Mouse (Mus musculus) bone marrow macrophage, adult 2 months (primary cell): ENCODE measurements at regions not wholly inside any gene's neighbourhood (a gene's known extent, or its start where the extent isn't known, plus 50 kb on each side); places are given as distances from the start of the nearest gene placed in this dataset.

ENCODE experiments used
- H3K27ac ChIP-seq: 2 replicates; pipeline ENCODE4 v1.5.1; 2012; ENCODE audit warnings: low read depth, low read length; ENCODE audit not compliant: insufficient read depth
- H3K4me1 ChIP-seq: 2 replicates; pipeline ENCODE4 v1.6.1; 2012; ENCODE audit warnings: low read length; ENCODE audit not compliant: control insufficient read depth, insufficient read depth
- H3K4me3 ChIP-seq: 2 replicates; pipeline ENCODE4 v1.5.1; 2012; ENCODE audit warnings: mild to moderate bottlenecking, low read length, moderate library complexity; ENCODE audit not compliant: insufficient read depth
- CTCF ChIP-seq: IDR thresholded peaks from 2 replicates; pipeline ENCODE4 v1.5.1; 2012; ENCODE audit warnings: low read depth, mild to moderate bottlenecking, low read length, moderate library complexity
- POLR2A ChIP-seq: IDR thresholded peaks from 2 replicates; pipeline ENCODE4 v1.6.1; 2012; ENCODE audit warnings: mild to moderate bottlenecking, low read depth, low read length, borderline replicate concordance

DNA sequence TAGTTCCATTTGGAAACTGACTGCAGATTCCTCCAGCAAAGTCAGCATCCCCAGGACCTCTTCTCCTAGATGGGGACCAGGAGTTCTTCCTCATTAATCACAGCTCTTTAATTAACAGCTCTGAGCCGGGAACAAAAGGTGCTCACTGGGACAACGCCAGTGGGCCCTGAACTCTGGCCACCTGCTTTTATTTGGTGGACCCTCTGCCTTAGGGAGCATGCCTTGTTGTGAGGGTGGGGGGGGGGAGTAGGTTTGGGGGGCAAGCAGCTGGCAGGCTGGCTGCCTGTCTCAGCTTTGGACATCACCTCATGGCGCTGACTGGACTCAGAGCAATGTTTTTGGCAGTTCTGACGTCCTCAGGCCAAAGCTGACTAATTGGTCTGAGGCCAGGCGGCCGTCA lies 154.8 kb downstream of the Dhx35 start:
- TF ChIP-seq CTCF (no peak), POLR2A (no peak)

DNA sequence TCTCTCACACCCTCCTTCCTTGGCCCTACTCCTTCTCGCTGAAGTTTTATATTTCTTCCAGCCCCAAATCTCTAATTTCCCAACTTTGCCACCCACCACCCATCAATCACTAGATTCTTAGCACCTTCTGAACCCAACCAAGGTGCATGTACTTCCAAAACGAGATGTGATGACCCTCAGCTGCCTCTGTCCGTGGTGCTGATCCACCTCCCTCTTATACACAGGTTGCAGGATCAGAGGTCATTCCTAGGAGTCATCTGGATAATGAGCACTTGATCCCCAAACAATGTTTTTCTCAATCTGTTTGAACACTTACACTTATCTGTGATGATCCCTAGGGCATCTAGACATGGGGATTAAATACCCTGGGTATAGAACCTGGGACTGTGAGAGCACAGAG lies 156.5 kb downstream of the Dhx35 start:
- TF ChIP-seq CTCF (no peak), POLR2A (no peak)

More for the DNA sequence above, 154.8 kb downstream of the Dhx35 start:
- Histone ChIP-seq H3K27ac (no peak overlapping the region), H3K4me3 (no peak overlapping the region), H3K4me1 (no peaks in the 10 kb centered on the region)

GRCm38 (mm10) chr2:158956888-158957287 lies 162.3 kb downstream of the Dhx35 start:
- Histone ChIP-seq H3K4me1 (no peaks in the 10 kb centered on the region), H3K4me3 (no peak overlapping the region), H3K27ac (no peak overlapping the region)
- TF ChIP-seq CTCF (no peak), POLR2A (no peak)

More for the DNA sequence above, 156.5 kb downstream of the Dhx35 start:
- Histone ChIP-seq H3K27ac (no peak overlapping the region), H3K4me1 (no peaks in the 10 kb centered on the region), H3K4me3 (no peak overlapping the region)

- Histone ChIP-seq H3K27ac (no peak overlapping the region), H3K4me1 (no peaks in the 10 kb centered on the region), H3K4me3 (no peak overlapping the region)
- TF ChIP-seq POLR2A (no peak), CTCF (no peak)
Measured at GRCm38 (mm10) chr2:158965003-158965665, 170.5 kb downstream of the Dhx35 start.

GRCm38 (mm10) chr2:158972178-158972577 lies 177.6 kb downstream of the Dhx35 start:
- no peak overlapping the region for H3K27ac ChIP-seq
- TF ChIP-seq POLR2A, result no peak
- TF ChIP-seq CTCF, result no peak
- H3K4me1 ChIP-seq, result no peaks in the 10 kb centered on the region
- H3K4me3 ChIP-seq, result no peak overlapping the region

DNA sequence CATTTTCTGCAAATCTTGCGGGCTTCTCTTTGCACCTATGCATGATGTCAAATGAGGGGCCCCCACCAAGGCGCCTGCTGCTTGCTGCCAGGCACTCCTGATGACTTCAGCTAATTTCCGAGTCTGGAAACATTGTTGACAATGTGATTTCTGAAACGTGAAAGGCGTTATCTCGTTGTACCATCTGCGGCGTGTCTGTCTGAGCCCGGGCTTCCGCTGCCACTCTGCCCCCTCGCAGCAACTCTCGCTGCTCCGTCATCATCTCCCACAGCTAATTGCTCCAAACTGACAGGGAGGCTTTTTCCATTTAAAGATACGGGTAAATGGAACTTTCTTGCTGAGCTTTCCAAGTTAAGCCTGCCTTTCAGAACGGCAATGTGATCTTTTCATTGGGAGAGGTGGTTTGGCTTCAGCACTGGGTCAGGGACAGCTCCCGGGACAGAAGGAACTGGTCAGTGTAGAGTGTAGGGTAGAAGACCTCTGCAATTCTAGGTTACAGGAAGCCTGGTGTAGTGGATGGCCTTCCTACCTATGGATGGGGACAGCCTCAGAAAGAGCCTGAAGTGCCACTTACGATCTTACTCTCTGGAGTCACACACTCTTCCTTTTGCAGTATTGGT lies 191.0 kb downstream of the Dhx35 start:
- H3K4me3 ChIP-seq, result no peak overlapping the region
- TF ChIP-seq CTCF (no peak), POLR2A (no peak)
- H3K27ac ChIP-seq, result no peak overlapping the region
- no peaks in the 10 kb centered on the region for H3K4me1 ChIP-seq

GRCm38 (mm10) chr2:159002481-159003186 lies 208.0 kb downstream of the Dhx35 start:
- H3K4me3 ChIP-seq, result no peak overlapping the region
- H3K27ac ChIP-seq, result no peak overlapping the region
- no peaks in the 10 kb centered on the region for H3K4me1 ChIP-seq
- TF ChIP-seq POLR2A (no peak), CTCF (no peak)

DNA sequence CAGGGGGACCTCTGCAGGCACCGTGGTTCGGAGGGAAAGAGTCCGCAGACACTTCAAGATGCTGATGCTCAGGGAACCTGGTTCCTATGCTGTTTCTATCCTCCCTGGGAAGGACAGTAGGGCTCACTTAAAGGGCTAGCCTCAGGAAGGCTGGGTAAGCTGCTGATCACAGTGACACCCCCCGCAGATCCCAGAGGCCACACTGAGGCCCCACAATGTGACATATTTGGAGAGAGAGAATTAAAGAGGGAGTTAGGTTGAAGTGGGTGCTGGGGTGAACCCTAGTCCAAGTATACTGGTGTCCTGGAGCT lies 208.5 kb downstream of the Dhx35 start:
- no peaks in the 10 kb centered on the region for H3K4me1 ChIP-seq
- TF ChIP-seq POLR2A, result no peak
- TF ChIP-seq CTCF, result no peak
- H3K4me3 ChIP-seq, result no peak overlapping the region
- no peak overlapping the region for H3K27ac ChIP-seq

DNA sequence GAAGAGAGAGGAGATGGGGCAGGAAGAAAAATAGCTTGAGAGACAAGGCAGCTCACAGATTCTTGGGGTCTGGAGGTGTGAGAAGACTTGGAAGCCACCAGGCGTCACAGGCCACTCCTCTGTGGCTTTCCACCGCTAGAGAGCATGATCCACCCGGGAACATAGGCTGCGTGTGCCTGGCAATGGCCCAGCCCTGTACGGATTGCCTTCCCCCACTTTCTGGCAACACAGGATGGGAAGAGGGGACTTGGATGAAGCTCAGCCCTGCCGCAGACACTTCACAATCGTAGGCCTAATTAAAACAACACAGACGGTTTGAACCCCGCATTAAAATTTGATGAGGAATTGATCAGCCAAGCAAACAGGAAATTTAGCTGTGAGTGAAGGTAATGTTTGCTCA lies 209.8 kb downstream of the Dhx35 start:
- no peak overlapping the region for H3K4me3 ChIP-seq
- TF ChIP-seq CTCF (no peak), POLR2A (no peak)
- no peaks in the 10 kb centered on the region for H3K4me1 ChIP-seq
- no peak overlapping the region for H3K27ac ChIP-seq

- Histone ChIP-seq H3K4me3 (no peak overlapping the region), H3K4me1 (no peaks in the 10 kb centered on the region), H3K27ac (no peak overlapping the region)
- TF ChIP-seq CTCF, result no peak
- TF ChIP-seq POLR2A, result no peak
Measured at GRCm38 (mm10) chr2:159012725-159013124, 218.1 kb downstream of the Dhx35 start.

DNA sequence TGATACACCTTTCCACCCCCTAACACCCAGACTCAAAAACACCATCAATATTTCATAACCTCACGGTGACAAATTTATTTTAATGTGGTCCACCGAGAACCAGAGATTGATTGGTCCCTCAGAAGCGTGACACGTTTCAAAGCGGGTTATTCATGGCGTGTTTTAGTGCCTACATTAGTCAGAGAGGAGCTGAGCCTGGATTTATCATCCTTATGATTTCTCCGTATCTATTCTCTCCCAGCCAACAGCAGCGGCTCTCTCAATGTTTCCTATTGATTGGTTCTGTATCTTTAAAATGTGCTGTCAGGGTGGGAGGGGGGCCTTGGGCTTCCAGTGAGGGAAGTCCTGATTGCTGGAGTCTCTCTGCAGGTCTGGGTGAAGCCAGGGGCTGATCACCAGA lies 219.9 kb downstream of the Dhx35 start:
- no peak for TF ChIP-seq POLR2A
- H3K4me3 ChIP-seq, result no peak overlapping the region
- H3K4me1 ChIP-seq, result no peaks in the 10 kb centered on the region
- no peak overlapping the region for H3K27ac ChIP-seq
